Mouse (Mus musculus) kidney, embryonic 15.5 days (tissue): ENCODE data around the gene Iqca. TPM values are rescaled to one million over a fixed set of nuclear protein-coding genes. Genes with fewer than 3 reads are reported as not detected.

Source experiments
- ATAC-seq: fragments of 200-750 bp; cut with Nextera tagmentation; replicated peaks from 2 replicates; pipeline ENCODE4 v1.8.0; 2017; ENCODE audit warnings: moderate TSS enrichment; ENCODE audit not compliant: low FRiP score
- H3K27ac ChIP-seq: fragments of 300-500 bp; sonication (generic); 2 replicates; pipeline ENCODE4 v1.5.1; 2015; ENCODE audit warnings: mild to moderate bottlenecking, inconsistent platforms
- H3K27me3 ChIP-seq: fragments of 300-500 bp; sonication (generic); 2 replicates; pipeline ENCODE4 v1.6.1; 2015; ENCODE audit warnings: inconsistent platforms
- H3K36me3 ChIP-seq: fragments of 300-500 bp; sonication (generic); 2 replicates; pipeline ENCODE4 v1.6.1; 2015; ENCODE audit warnings: inconsistent platforms
- H3K4me1 ChIP-seq: fragments of 300-500 bp; sonication (generic); 2 replicates; pipeline ENCODE4 v1.6.1; 2015; ENCODE audit warnings: inconsistent platforms
- H3K4me2 ChIP-seq: fragments of 300-500 bp; sonication (generic); 2 replicates; pipeline ENCODE4 v1.6.1; 2015; ENCODE audit warnings: moderate library complexity, mild to moderate bottlenecking, inconsistent platforms
- H3K4me3 ChIP-seq: fragments of 300-500 bp; sonication (generic); replicated peaks from 2 replicates; pipeline ENCODE4 v1.5.1; 2015; ENCODE audit warnings: mild to moderate bottlenecking, inconsistent platforms
- H3K9ac ChIP-seq: fragments of 300-500 bp; sonication (generic); 2 replicates; pipeline ENCODE4 v1.6.1; 2015; ENCODE audit warnings: mild to moderate bottlenecking, inconsistent platforms
- H3K9me3 ChIP-seq: fragments of 300-500 bp; sonication (generic); replicated peaks from 2 replicates; pipeline ENCODE4 v1.6.1; 2016; ENCODE audit warnings: inconsistent platforms
- WGBS: fragments of 180-500 bp; shearing (Covaris S2); methylation state at CpG from one replicate; pipeline ENCODE4 v1.1.7; 2015; ENCODE audit warnings: mixed read lengths; 5-methylcytosine and 5-hydroxymethylcytosine counted together
- polyA plus RNA-seq: library from polyadenylated mRNA; unstranded; fragments of >200 nt; fragmentation: Nextera tagmentation; extraction: Ambion mirVana; gene quantifications from 2 replicates; pipeline ENCODE4 v1.2.1, GENCODE M21; 2015

Gene Iqca
- polyA plus RNA-seq, 1 experiment from 2014 or later, result 0.14 TPM

- H3K36me3 ChIP-seq, result no peaks in the 10 kb centered on the region
- H3K27ac ChIP-seq, result no peak overlapping the region
- H3K4me1 ChIP-seq, result no peaks in the 10 kb centered on the region
- H3K27me3 ChIP-seq, result no peaks in the 10 kb centered on the region
- H3K4me2 ChIP-seq, result no peak overlapping the region
- no peak overlapping the region for H3K9ac ChIP-seq
- no peak overlapping the region for H3K4me3 ChIP-seq
- no peaks in the 10 kb centered on the region for H3K9me3 ChIP-seq
- no peak for ATAC-seq
Measured at GRCm38 (mm10) chr1:90177565-90177964, 24.4 kb upstream of the Iqca start.

- 64% methylated on average over 7 of the region's 7 CpGs for WGBS
- Histone ChIP-seq H3K27me3 (no peaks in the 10 kb centered on the region), H3K27ac (no peak overlapping the region), H3K9ac (no peak overlapping the region), H3K4me2 (no peak overlapping the region), H3K4me1 (no peaks in the 10 kb centered on the region), H3K36me3 (no peaks in the 10 kb centered on the region), H3K4me3 (no peak overlapping the region), H3K9me3 (no peaks in the 10 kb centered on the region)
- no peak for ATAC-seq
Measured at GRCm38 (mm10) chr1:90176223-90176622, 23.0 kb upstream of the Iqca start.

- H3K27ac ChIP-seq, result no peak overlapping the region
- no peaks in the 10 kb centered on the region for H3K27me3 ChIP-seq
- WGBS, result 72% methylated on average over 8 of the region's 8 CpGs
- no peak overlapping the region for H3K4me3 ChIP-seq
- ATAC-seq, result no peak
- H3K9me3 ChIP-seq, result no peaks in the 10 kb centered on the region
- no peak overlapping the region for H3K4me2 ChIP-seq
- H3K4me1 ChIP-seq, result peaks cover 8% of the 10 kb centered on the region
- H3K9ac ChIP-seq, result no peak overlapping the region
- H3K36me3 ChIP-seq, result no peaks in the 10 kb centered on the region
Measured at GRCm38 (mm10) chr1:90174338-90174737, 21.1 kb upstream of the Iqca start.

- Histone ChIP-seq H3K4me1 (peaks cover 46% of the 10 kb centered on the region), H3K4me3 (no peak overlapping the region), H3K27ac (no peak overlapping the region), H3K27me3 (no peaks in the 10 kb centered on the region), H3K9ac (no peak overlapping the region), H3K36me3 (no peaks in the 10 kb centered on the region), H3K9me3 (no peaks in the 10 kb centered on the region), H3K4me2 (no peak overlapping the region)
- WGBS, result 30% methylated on average over 3 of the region's 3 CpGs
- ATAC-seq, result no peak
Measured at GRCm38 (mm10) chr1:90164319-90164718, 11.1 kb upstream of the Iqca start.

GRCm38 (mm10) chr1:90163161-90163560 is 10.0 kb upstream of the Iqca start:
- H3K36me3 ChIP-seq, result no peaks in the 10 kb centered on the region
- peaks cover 37% of the 10 kb centered on the region for H3K4me1 ChIP-seq
- H3K27me3 ChIP-seq, result no peaks in the 10 kb centered on the region
- ATAC-seq, result 0 out of 2 replicates have a peak, but pooled peaks have one; percentile 13
- H3K27ac ChIP-seq, result peak overlapping the region; percentile 84
- WGBS, result 42% methylated on average over 7 of the region's 7 CpGs
- H3K9ac ChIP-seq, result no peak overlapping the region
- no peaks in the 10 kb centered on the region for H3K9me3 ChIP-seq
- peak overlapping the region; percentile 38 for H3K4me2 ChIP-seq
- H3K4me3 ChIP-seq, result no peak overlapping the region

GRCm38 (mm10) chr1:90162379-90162857 is 9.2 kb upstream of the Iqca start:
- Histone ChIP-seq H3K4me2 (peak overlapping the region; percentile 38), H3K27me3 (0 out of 2 replicates have a peak, but pooled peaks cover 6% of the 10 kb centered on the region), H3K27ac (peak overlapping the region; percentile 84), H3K4me1 (peaks cover 37% of the 10 kb centered on the region), H3K9me3 (no peaks in the 10 kb centered on the region), H3K36me3 (no peaks in the 10 kb centered on the region), H3K4me3 (0 out of 2 replicates have a peak overlapping the region, but pooled peaks have one; percentile 6), H3K9ac (no peak overlapping the region)
- peak; percentile 65 for ATAC-seq
- 10% methylated on average over 13 of the region's 13 CpGs for WGBS

- H3K4me1 ChIP-seq, result peaks cover 40% of the 10 kb centered on the region
- H3K27ac ChIP-seq, result peak overlapping the region; percentile 48; the same call in 1 of the 2 replicates
- H3K9ac ChIP-seq, result no peak overlapping the region
- 0 out of 2 replicates have a peak, but pooled peaks cover 9% of the 10 kb centered on the region for H3K27me3 ChIP-seq
- no peak for ATAC-seq
- H3K36me3 ChIP-seq, result no peaks in the 10 kb centered on the region
- H3K4me3 ChIP-seq, result no peak overlapping the region
- no peak overlapping the region for H3K4me2 ChIP-seq
- 48% methylated on average over 6 of the region's 6 CpGs for WGBS
- H3K9me3 ChIP-seq, result no peaks in the 10 kb centered on the region
Measured at GRCm38 (mm10) chr1:90161623-90162022, 8.4 kb upstream of the Iqca start.

GRCm38 (mm10) chr1:90159927-90160326 is 6.7 kb upstream of the Iqca start:
- WGBS, result 35% methylated on average over 13 of the region's 13 CpGs
- H3K27me3 ChIP-seq, result 0 out of 2 replicates have a peak, but pooled peaks cover 9% of the 10 kb centered on the region

GRCm38 (mm10) chr1:90156589-90156988 is 3.4 kb upstream of the Iqca start:
- 0 out of 2 replicates have a peak, but pooled peaks cover 9% of the 10 kb centered on the region for H3K27me3 ChIP-seq
- no peak overlapping the region for H3K4me2 ChIP-seq
- H3K9ac ChIP-seq, result no peak overlapping the region
- H3K9me3 ChIP-seq, result no peaks in the 10 kb centered on the region
- H3K27ac ChIP-seq, result no peak overlapping the region
- H3K36me3 ChIP-seq, result no peaks in the 10 kb centered on the region
- H3K4me3 ChIP-seq, result no peak overlapping the region
- peaks cover 34% of the 10 kb centered on the region for H3K4me1 ChIP-seq
- no peak for ATAC-seq
- WGBS, result 59% methylated on average over 7 of the region's 7 CpGs

More at GRCm38 (mm10) chr1:90159927-90160326, 6.7 kb upstream of the Iqca start:
- H3K27ac ChIP-seq, result no peak overlapping the region
- no peak overlapping the region for H3K9ac ChIP-seq
- H3K4me3 ChIP-seq, result no peak overlapping the region
- no peaks in the 10 kb centered on the region for H3K9me3 ChIP-seq
- no peak overlapping the region for H3K4me2 ChIP-seq
- H3K36me3 ChIP-seq, result no peaks in the 10 kb centered on the region
- peaks cover 41% of the 10 kb centered on the region for H3K4me1 ChIP-seq
- ATAC-seq, result no peak

- peak overlapping the region; percentile 22 for H3K4me3 ChIP-seq
- ATAC-seq, result 0 out of 2 replicates have a peak, but pooled peaks have one; percentile 47
- peak overlapping the region; percentile 56 for H3K4me2 ChIP-seq
- H3K27me3 ChIP-seq, result 0 out of 2 replicates have a peak, but pooled peaks cover 9% of the 10 kb centered on the region
- H3K4me1 ChIP-seq, result peaks cover 25% of the 10 kb centered on the region
- H3K36me3 ChIP-seq, result no peaks in the 10 kb centered on the region
- 9% methylated on average over 6 of the region's 6 CpGs for WGBS
- no peaks in the 10 kb centered on the region for H3K9me3 ChIP-seq
- H3K27ac ChIP-seq, result peak overlapping the region; percentile 58
- H3K9ac ChIP-seq, result no peak overlapping the region
Measured at GRCm38 (mm10) chr1:90153787-90154186, 586 bp upstream of the Iqca start.

- no peak for ATAC-seq
- H3K4me3 ChIP-seq, result no peak overlapping the region
- no peak overlapping the region for H3K4me2 ChIP-seq
- H3K9ac ChIP-seq, result no peak overlapping the region
- peaks cover 13% of the 10 kb centered on the region for H3K4me1 ChIP-seq
- no peaks in the 10 kb centered on the region for H3K9me3 ChIP-seq
- no peaks in the 10 kb centered on the region for H3K36me3 ChIP-seq
- H3K27me3 ChIP-seq, result no peaks in the 10 kb centered on the region
- WGBS, result 73% methylated on average over 8 of the region's 8 CpGs
- no peak overlapping the region for H3K27ac ChIP-seq
Measured at GRCm38 (mm10) chr1:90139729-90140128, 13.5 kb downstream of the Iqca start.

- H3K36me3 ChIP-seq, result no peaks in the 10 kb centered on the region
- no peak overlapping the region for H3K27ac ChIP-seq
- peak overlapping the region; percentile 20; the same call in 1 of the 2 replicates for H3K4me2 ChIP-seq
- H3K9ac ChIP-seq, result no peak overlapping the region
- WGBS, result 32% methylated on average over 11 of the region's 11 CpGs
- H3K27me3 ChIP-seq, result peaks cover 24% of the 10 kb centered on the region
- no peaks in the 10 kb centered on the region for H3K9me3 ChIP-seq
- no peak for ATAC-seq
- H3K4me1 ChIP-seq, result peaks cover 35% of the 10 kb centered on the region
- H3K4me3 ChIP-seq, result no peak overlapping the region
Measured at GRCm38 (mm10) chr1:90132402-90132801, 20.8 kb downstream of the Iqca start.

GRCm38 (mm10) chr1:90131982-90132381 is 21.2 kb downstream of the Iqca start:
- peaks cover 35% of the 10 kb centered on the region for H3K4me1 ChIP-seq
- no peaks in the 10 kb centered on the region for H3K36me3 ChIP-seq
- H3K27ac ChIP-seq, result no peak overlapping the region
- H3K27me3 ChIP-seq, result peaks cover 24% of the 10 kb centered on the region
- H3K9me3 ChIP-seq, result no peaks in the 10 kb centered on the region
- H3K4me3 ChIP-seq, result no peak overlapping the region
- 65% methylated on average over 7 of the region's 7 CpGs for WGBS
- no peak overlapping the region for H3K9ac ChIP-seq
- no peak for ATAC-seq
- H3K4me2 ChIP-seq, result peak overlapping the region; percentile 20; the same call in 1 of the 2 replicates
